Mouse (Mus musculus) intestine, embryonic 16.5 days (tissue): Measurements from ENCODE around the gene Mapt. TPM values are rescaled to one million over a fixed set of nuclear protein-coding genes. Genes with fewer than 3 reads are reported as not detected.
A peak's percentile ranks its signal among the peaks of the same experiment; 100 is the strongest.
"Not testable (repeated sequence)": the region's sequence is repeated elsewhere in the genome, so short reads cannot be mapped to it uniquely, and the experiment has no call there.

ENCODE experiments used
- ATAC-seq: fragments of 200-750 bp; cut with Nextera tagmentation; 2 replicates; pipeline ENCODE4 v1.8.0; 2017; ENCODE audit warnings: moderate TSS enrichment, moderate library complexity
- H3K27ac ChIP-seq: fragments of 300-500 bp; sonication (generic); 2 replicates; pipeline ENCODE4 v1.5.1; 2014; ENCODE audit warnings: mild to moderate bottlenecking, low read length
- H3K27me3 ChIP-seq: fragments of 300-500 bp; sonication (generic); replicated peaks from 2 replicates; pipeline ENCODE4 v1.6.1; 2014; ENCODE audit warnings: low read length, control low read depth, mixed read lengths; ENCODE audit not compliant: control insufficient read depth, insufficient read depth
- H3K36me3 ChIP-seq: fragments of 300-500 bp; sonication (generic); 2 replicates; pipeline ENCODE4 v1.6.1; 2014; ENCODE audit warnings: low read length, control low read depth; ENCODE audit not compliant: control insufficient read depth, insufficient read depth
- H3K4me1 ChIP-seq: fragments of 300-500 bp; sonication (generic); 2 replicates; pipeline ENCODE4 v1.6.1; 2014; ENCODE audit warnings: low read length, control low read depth, mixed read lengths; ENCODE audit not compliant: control insufficient read depth, insufficient read depth
- H3K4me2 ChIP-seq: fragments of 300-500 bp; sonication (generic); 2 replicates; pipeline ENCODE4 v1.6.1; 2014; ENCODE audit warnings: low read depth, low read length, control low read depth
- H3K4me3 ChIP-seq: fragments of 300-500 bp; sonication (generic); 2 replicates; pipeline ENCODE4 v1.5.1; 2014; ENCODE audit warnings: mild to moderate bottlenecking, low read length
- H3K9ac ChIP-seq: fragments of 300-500 bp; sonication (generic); 2 replicates; pipeline ENCODE4 v1.6.1; 2014; ENCODE audit warnings: low read depth, low read length
- H3K9me3 ChIP-seq: fragments of 300-500 bp; sonication (generic); 2 replicates; pipeline ENCODE4 v1.6.1; 2016; ENCODE audit warnings: low read length, control low read depth; ENCODE audit not compliant: control insufficient read depth
- WGBS: fragments of 180-500 bp; shearing (Covaris S2); extraction: QIAGEN DNeasy Blood & Tissue Kit; methylation state at CpG from one replicate; pipeline ENCODE4 v1.1.7; 2014; 5-methylcytosine and 5-hydroxymethylcytosine counted together
- polyA plus RNA-seq: library from polyadenylated mRNA; unstranded; fragments of >200 nt; fragmentation: Nextera tagmentation; extraction: Ambion mirVana; gene quantifications from 2 replicates; pipeline ENCODE4 v1.2.1, GENCODE M21; 2015

Mapt gene
- polyA plus RNA-seq, 1 experiment from 2014 or later: 15.8 TPM

GRCm38 (mm10) chr11:104245478-104245877, 14.3 kb downstream of the Mapt start:
- H3K9ac ChIP-seq, H3K9me3 ChIP-seq, H3K27me3 ChIP-seq, H3K4me3 ChIP-seq, ATAC-seq, H3K4me2 ChIP-seq, H3K36me3 ChIP-seq, H3K27ac ChIP-seq: not testable (repeated sequence)
- 78% methylated on average over 6 of the region's 6 CpGs for whole genome bisulfite sequencing
- peaks cover 11% of the 10 kb centered on the region for H3K4me1 ChIP-seq

GRCm38 (mm10) chr11:104246171-104246694, 15.0 kb downstream of the Mapt start:
- Histone ChIP-seq H3K9ac (no peak overlapping the region), H3K4me1 (peaks cover 11% of the 10 kb centered on the region), H3K4me3 (no peak overlapping the region), H3K4me2 (peak overlapping the region; percentile 39), H3K27ac (peak overlapping the region; percentile 63), H3K9me3 (no peaks in the 10 kb centered on the region), H3K27me3 (no peaks in the 10 kb centered on the region), H3K36me3 (no peaks in the 10 kb centered on the region)
- peak; percentile 95 for ATAC-seq
- WGBS: 14% methylated on average over 6 of the region's 6 CpGs

GRCm38 (mm10) chr11:104247141-104247717, 16.0 kb downstream of the Mapt start:
- Histone ChIP-seq H3K36me3 (no peaks in the 10 kb centered on the region), H3K4me3 (no peak overlapping the region), H3K9me3 (no peaks in the 10 kb centered on the region), H3K4me2 (no peak overlapping the region), H3K27me3 (no peaks in the 10 kb centered on the region), H3K27ac (no peak overlapping the region), H3K9ac (no peak overlapping the region), H3K4me1 (peaks cover 11% of the 10 kb centered on the region)
- no peak for ATAC-seq
- 69% methylated on average over 6 of the region's 6 CpGs for WGBS

GRCm38 (mm10) chr11:104249420-104249819, 18.2 kb downstream of the Mapt start:
- Histone ChIP-seq H3K4me3 (no peak overlapping the region), H3K27me3 (no peaks in the 10 kb centered on the region), H3K9ac (no peak overlapping the region), H3K36me3 (no peaks in the 10 kb centered on the region), H3K4me2 (no peak overlapping the region), H3K9me3 (no peaks in the 10 kb centered on the region), H3K27ac (no peak overlapping the region), H3K4me1 (peaks cover 11% of the 10 kb centered on the region)
- ATAC-seq: no peak
- 65% methylated on average over 8 of the region's 8 CpGs for WGBS

- Histone ChIP-seq H3K4me2 (no peak overlapping the region), H3K9me3 (no peaks in the 10 kb centered on the region), H3K9ac (no peak overlapping the region), H3K27me3 (no peaks in the 10 kb centered on the region), H3K27ac (no peak overlapping the region), H3K36me3 (no peaks in the 10 kb centered on the region), H3K4me1 (peaks cover 9% of the 10 kb centered on the region), H3K4me3 (no peak overlapping the region)
- ATAC-seq: no peak
- WGBS: 73% methylated on average over 6 of the region's 6 CpGs
Measured at GRCm38 (mm10) chr11:104251121-104251520, 19.9 kb downstream of the Mapt start.

GRCm38 (mm10) chr11:104252094-104252493, 20.9 kb downstream of the Mapt start:
- WGBS: 76% methylated on average over 3 of the region's 3 CpGs
- H3K9ac ChIP-seq: no peak overlapping the region
- no peak overlapping the region for H3K27ac ChIP-seq
- no peaks in the 10 kb centered on the region for H3K4me1 ChIP-seq
- H3K4me2 ChIP-seq: no peak overlapping the region
- H3K36me3 ChIP-seq: no peaks in the 10 kb centered on the region
- H3K9me3 ChIP-seq: no peaks in the 10 kb centered on the region
- ATAC-seq: no peak
- H3K4me3 ChIP-seq: no peak overlapping the region
- no peaks in the 10 kb centered on the region for H3K27me3 ChIP-seq

GRCm38 (mm10) chr11:104254408-104255039, 23.3 kb downstream of the Mapt start:
- H3K4me1 ChIP-seq: no peaks in the 10 kb centered on the region
- no peak overlapping the region for H3K27ac ChIP-seq
- H3K27me3 ChIP-seq: no peaks in the 10 kb centered on the region
- no peak overlapping the region for H3K4me3 ChIP-seq
- WGBS: 82% methylated on average over 10 of the region's 10 CpGs
- H3K9me3 ChIP-seq: no peaks in the 10 kb centered on the region
- H3K9ac ChIP-seq: no peak overlapping the region
- no peaks in the 10 kb centered on the region for H3K36me3 ChIP-seq
- no peak overlapping the region for H3K4me2 ChIP-seq
- no peak for ATAC-seq

GRCm38 (mm10) chr11:104256179-104256578, 25.0 kb downstream of the Mapt start:
- H3K4me3 ChIP-seq: no peak overlapping the region
- no peak overlapping the region for H3K4me2 ChIP-seq
- H3K36me3 ChIP-seq: no peaks in the 10 kb centered on the region
- H3K27ac ChIP-seq: no peak overlapping the region
- WGBS: 89% methylated on average over 2 of the region's 2 CpGs
- ATAC-seq: no peak
- no peak overlapping the region for H3K9ac ChIP-seq
- no peaks in the 10 kb centered on the region for H3K4me1 ChIP-seq
- H3K9me3 ChIP-seq: no peaks in the 10 kb centered on the region
- no peaks in the 10 kb centered on the region for H3K27me3 ChIP-seq

GRCm38 (mm10) chr11:104258991-104259390, 27.8 kb downstream of the Mapt start:
- no peaks in the 10 kb centered on the region for H3K4me1 ChIP-seq
- no peak overlapping the region for H3K9ac ChIP-seq
- no peak overlapping the region for H3K27ac ChIP-seq
- H3K36me3 ChIP-seq: no peaks in the 10 kb centered on the region
- ATAC-seq: no peak
- no peaks in the 10 kb centered on the region for H3K9me3 ChIP-seq
- H3K27me3 ChIP-seq: no peaks in the 10 kb centered on the region
- no peak overlapping the region for H3K4me3 ChIP-seq
- no peak overlapping the region for H3K4me2 ChIP-seq
- WGBS: 46% methylated on average over 4 of the region's 4 CpGs
